Mouse (Mus musculus): Measurements from ENCODE around the gene H2-T24.

- no peak for TF ChIP-seq CTCF (conservative IDR thresholded peaks at IDR 0.05; ENCODE audit: low read length)
- TF ChIP-seq NANOG (IDR thresholded peaks at IDR 0.05; ENCODE audit: borderline replicate concordance, low read length), result no peak
These were observed 19.1 kb downstream of the H2-T24 start for GRCm38 (mm10) chr17:36001121-36001897.

Measured in E14TG2a.4 (cell line).